Mouse (Mus musculus): ENCODE measurements around the gene Apba2. TPM values are rescaled to one million over a fixed set of nuclear protein-coding genes. Genes with fewer than 3 reads are reported as not detected.

Gene Apba2
- total RNA-seq, 1 experiment from 2014 or later = 0.50 TPM

GRCm38 (mm10) chr7:64574144-64574543, 72.6 kb downstream of the Apba2 start:
- ATAC-seq (replicated peaks in 1 of 2; ENCODE audit: insufficient read depth in 1 of 2, low FRiP score in 2 of 2, low TSS enrichment in 1 of 2, low read depth in 1 of 2, poor library complexity in 2 of 2, severe bottlenecking in 2 of 2) = no peak

DNA sequence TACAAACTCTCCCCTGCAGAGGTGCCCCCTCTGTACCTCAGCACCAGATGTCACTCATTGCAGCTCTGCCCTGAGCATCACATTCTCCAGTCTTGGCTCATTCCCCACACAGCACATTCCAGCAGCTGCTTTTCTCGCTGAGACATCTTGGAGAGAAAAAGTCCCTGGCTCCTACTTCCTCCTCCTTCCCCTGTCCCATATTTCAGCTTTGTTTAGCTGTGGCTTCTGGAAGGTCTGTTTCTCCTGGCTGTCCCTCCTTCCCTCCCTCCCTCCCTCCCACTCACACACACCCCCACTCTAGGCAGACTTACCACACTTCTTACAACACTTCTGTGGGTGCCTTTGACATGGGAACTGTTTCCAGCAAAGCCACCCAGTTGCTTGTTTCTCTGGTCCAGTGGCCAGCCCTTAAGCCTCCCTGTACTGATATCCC, 75.0 kb downstream of the Apba2 start:
- no peak for ATAC-seq (replicated peaks in 1 of 2; ENCODE audit: insufficient read depth in 1 of 2, low FRiP score in 2 of 2, low TSS enrichment in 1 of 2, low read depth in 1 of 2, poor library complexity in 2 of 2, severe bottlenecking in 2 of 2)

DNA sequence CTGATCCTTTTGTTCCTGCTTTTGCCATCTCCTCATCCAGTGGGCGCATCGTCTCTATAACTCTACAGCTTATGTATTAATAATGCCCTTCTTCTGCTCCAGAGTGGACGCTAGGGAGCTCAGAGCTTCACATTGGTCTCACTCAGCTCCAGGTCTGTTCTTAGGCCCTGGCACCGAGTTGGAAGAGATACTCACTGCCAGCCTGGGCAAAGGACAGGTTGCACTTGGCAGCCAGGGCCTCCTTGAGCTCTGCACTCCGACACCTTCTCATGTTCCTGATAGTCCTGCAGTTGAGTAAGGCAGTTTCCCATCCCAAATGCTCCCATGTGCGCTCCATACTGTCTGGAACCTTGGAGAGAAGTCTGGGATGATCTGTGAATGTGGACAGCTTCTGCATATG, 76.7 kb downstream of the Apba2 start:
- no peak for ATAC-seq (replicated peaks in 1 of 2; ENCODE audit: insufficient read depth in 1 of 2, low FRiP score in 2 of 2, low TSS enrichment in 1 of 2, low read depth in 1 of 2, poor library complexity in 2 of 2, severe bottlenecking in 2 of 2)

- no peak for ATAC-seq (replicated peaks in 1 of 2; ENCODE audit: insufficient read depth in 1 of 2, low FRiP score in 2 of 2, low TSS enrichment in 1 of 2, low read depth in 1 of 2, poor library complexity in 2 of 2, severe bottlenecking in 2 of 2)
Observed at GRCm38 (mm10) chr7:64579887-64580286, 78.4 kb downstream of the Apba2 start.

DNA sequence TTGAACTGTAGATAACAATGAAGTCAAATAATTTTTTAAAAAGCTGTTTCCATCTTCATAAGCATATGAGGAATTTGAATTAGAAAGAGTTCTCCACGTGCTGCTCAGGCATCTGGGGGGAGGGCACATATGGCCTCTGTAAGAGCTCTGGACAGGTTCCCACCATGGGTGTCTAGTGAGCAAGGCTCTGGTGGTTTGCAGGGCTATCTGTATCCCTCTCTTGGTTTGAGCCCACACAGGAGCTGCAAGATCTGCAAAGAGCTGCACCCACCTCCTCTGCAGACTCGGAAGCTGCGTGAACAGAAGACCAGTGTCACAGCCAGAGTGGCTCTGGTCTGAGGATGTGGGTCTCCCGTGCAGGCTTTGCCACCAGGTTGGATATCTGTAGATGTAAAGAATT, 78.8 kb downstream of the Apba2 start:
- ATAC-seq (replicated peaks in 1 of 2; ENCODE audit: insufficient read depth in 1 of 2, low FRiP score in 2 of 2, low TSS enrichment in 1 of 2, low read depth in 1 of 2, poor library complexity in 2 of 2, severe bottlenecking in 2 of 2) = no peak

DNA sequence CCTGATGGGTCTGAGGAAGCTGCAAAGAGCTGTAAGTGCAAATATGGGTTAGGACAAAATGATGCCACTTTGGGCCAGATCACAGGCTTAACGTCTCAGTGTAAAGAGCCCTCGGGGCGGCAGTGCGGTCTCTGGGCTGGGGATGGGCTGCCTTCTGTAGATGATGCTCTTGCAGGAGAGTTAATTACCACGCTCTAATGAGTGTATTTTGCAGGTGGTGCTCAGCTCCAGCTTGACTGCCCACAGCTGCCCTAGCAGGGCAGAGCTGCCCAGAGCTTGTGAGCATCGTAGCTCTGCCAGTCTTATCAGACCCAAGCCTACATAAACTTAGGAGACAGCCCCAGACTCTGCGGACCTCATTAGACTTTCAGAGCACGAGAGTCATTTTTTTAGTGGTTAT, 80.9 kb downstream of the Apba2 start:
- no peak for ATAC-seq (replicated peaks in 1 of 2; ENCODE audit: insufficient read depth in 1 of 2, low FRiP score in 2 of 2, low TSS enrichment in 1 of 2, low read depth in 1 of 2, poor library complexity in 2 of 2, severe bottlenecking in 2 of 2)

- no peak for ATAC-seq (replicated peaks in 1 of 2; ENCODE audit: insufficient read depth in 1 of 2, low FRiP score in 2 of 2, low TSS enrichment in 1 of 2, low read depth in 1 of 2, poor library complexity in 2 of 2, severe bottlenecking in 2 of 2)
Observed at GRCm38 (mm10) chr7:64583670-64584121, 82.2 kb downstream of the Apba2 start.

GRCm38 (mm10) chr7:64586133-64586532, 84.6 kb downstream of the Apba2 start:
- no peak for ATAC-seq (replicated peaks in 1 of 2; ENCODE audit: insufficient read depth in 1 of 2, low FRiP score in 2 of 2, low TSS enrichment in 1 of 2, low read depth in 1 of 2, poor library complexity in 2 of 2, severe bottlenecking in 2 of 2)

- ATAC-seq (replicated peaks in 1 of 2; ENCODE audit: insufficient read depth in 1 of 2, low FRiP score in 2 of 2, low TSS enrichment in 1 of 2, low read depth in 1 of 2, poor library complexity in 2 of 2, severe bottlenecking in 2 of 2) = no peak
Observed at GRCm38 (mm10) chr7:64586571-64586970, 85.1 kb downstream of the Apba2 start.

DNA sequence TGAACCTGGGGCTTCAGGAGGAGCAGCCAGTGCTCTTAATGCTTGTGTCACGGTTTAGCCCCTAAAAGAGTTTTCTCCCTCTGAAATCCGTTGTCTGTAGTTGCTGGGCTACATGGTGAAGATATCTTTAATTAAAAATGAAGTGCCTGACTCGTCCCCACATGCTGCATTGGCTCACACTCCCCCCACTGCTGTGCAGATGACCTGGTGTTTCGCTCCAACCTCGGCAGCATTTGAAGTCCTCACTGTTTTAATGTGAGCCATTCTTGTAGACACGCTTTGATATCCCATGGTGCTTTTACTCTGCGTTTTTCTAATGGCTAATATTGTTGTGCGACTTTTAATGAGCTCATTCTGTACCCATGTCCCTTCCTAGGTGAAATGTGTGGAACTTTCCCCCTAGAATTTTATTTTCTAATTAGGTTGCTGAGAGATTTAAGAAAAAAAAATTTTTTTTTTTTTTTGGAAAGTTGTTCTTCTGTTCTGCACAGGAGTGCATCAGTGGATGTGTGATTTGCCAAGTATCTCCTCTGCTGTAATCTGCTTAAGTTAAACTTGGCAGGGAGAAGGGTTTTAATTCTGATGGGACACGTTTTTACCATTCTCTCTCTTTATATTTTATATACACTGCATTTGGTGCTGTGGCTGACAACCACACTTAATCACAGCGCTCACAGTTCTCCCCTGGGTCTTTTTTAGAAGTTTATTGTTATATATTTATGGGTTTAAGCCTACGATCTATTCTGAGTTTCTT, 87.3 kb downstream of the Apba2 start:
- ATAC-seq (replicated peaks in 1 of 2; ENCODE audit: insufficient read depth in 1 of 2, low FRiP score in 2 of 2, low TSS enrichment in 1 of 2, low read depth in 1 of 2, poor library complexity in 2 of 2, severe bottlenecking in 2 of 2) = no peak

DNA sequence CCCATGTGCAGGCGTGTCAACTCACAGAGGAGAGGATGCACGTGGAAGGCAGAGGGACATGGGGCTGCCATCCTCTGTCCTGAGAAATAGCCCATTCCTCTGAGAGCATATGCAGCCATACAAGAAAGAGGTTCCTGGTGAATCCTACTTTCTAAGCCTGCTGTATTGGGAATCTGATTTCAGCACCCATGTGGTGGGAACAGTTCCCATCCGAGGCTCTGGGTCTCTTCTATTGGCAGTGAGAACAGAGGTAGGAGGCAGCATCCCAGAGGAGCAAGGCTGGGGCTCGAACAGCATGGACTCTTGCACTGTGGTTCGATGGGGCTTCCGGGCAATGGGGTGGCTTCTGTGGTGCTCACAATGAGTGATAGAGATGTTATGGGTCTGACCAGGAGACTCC, 93.8 kb downstream of the Apba2 start:
- no peak for ATAC-seq (replicated peaks in 1 of 2; ENCODE audit: insufficient read depth in 1 of 2, low FRiP score in 2 of 2, low TSS enrichment in 1 of 2, low read depth in 1 of 2, poor library complexity in 2 of 2, severe bottlenecking in 2 of 2)

- ATAC-seq (replicated peaks in 1 of 2; ENCODE audit: insufficient read depth in 1 of 2, low FRiP score in 2 of 2, low TSS enrichment in 1 of 2, low read depth in 1 of 2, poor library complexity in 2 of 2, severe bottlenecking in 2 of 2) = no peak
Observed at GRCm38 (mm10) chr7:64596652-64597051, 95.1 kb downstream of the Apba2 start.

- ATAC-seq (replicated peaks in 1 of 2; ENCODE audit: insufficient read depth in 1 of 2, low FRiP score in 2 of 2, low TSS enrichment in 1 of 2, low read depth in 1 of 2, poor library complexity in 2 of 2, severe bottlenecking in 2 of 2) = no peak
Observed at GRCm38 (mm10) chr7:64609866-64610265, 108.4 kb downstream of the Apba2 start.

DNA sequence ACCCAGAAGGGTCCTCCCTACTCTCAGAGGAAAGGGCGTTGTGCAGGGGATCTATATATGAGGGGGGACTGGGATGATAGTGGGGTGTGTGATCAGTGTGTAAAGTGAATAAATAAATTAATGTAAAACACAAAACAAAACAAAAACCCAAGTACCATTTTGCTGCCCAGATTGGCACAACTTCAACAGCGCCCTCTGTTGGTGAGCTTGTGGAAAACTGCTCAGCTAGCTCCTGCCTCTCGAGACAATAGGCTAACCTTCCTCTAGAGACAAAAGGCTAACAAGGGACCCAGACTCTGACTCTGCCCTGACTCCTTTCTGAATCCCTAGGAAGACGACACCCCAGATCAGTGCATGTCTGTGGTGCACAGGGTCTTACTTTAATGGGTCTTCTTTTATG, 109.4 kb downstream of the Apba2 start:
- no peak for ATAC-seq (replicated peaks in 1 of 2; ENCODE audit: insufficient read depth in 1 of 2, low FRiP score in 2 of 2, low TSS enrichment in 1 of 2, low read depth in 1 of 2, poor library complexity in 2 of 2, severe bottlenecking in 2 of 2)

DNA sequence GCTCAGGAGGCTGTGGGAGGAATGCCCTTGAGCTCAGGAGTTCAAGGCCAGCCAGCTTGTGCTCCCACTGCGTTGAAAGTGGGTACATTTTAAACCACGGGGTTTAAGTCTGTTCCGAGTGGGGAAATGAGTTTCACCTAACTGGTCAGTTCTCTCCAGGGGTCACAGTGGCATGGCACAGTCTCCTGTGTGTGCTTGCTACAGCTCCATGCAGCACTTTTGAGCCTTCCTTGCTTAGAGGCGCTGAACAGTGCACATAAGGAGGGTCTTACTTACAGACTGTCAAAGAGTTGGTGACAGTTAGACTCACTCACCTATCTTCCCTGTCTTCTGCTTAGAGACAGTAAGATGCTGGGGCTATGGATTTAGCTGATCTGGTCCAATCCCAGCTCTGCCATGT, 117.8 kb downstream of the Apba2 start:
- no peak for ATAC-seq (replicated peaks in 1 of 2; ENCODE audit: insufficient read depth in 1 of 2, low FRiP score in 2 of 2, low TSS enrichment in 1 of 2, low read depth in 1 of 2, poor library complexity in 2 of 2, severe bottlenecking in 2 of 2)

GRCm38 (mm10) chr7:64626494-64626893, 125.0 kb downstream of the Apba2 start:
- no peak for ATAC-seq (replicated peaks in 1 of 2; ENCODE audit: insufficient read depth in 1 of 2, low FRiP score in 2 of 2, low TSS enrichment in 1 of 2, low read depth in 1 of 2, poor library complexity in 2 of 2, severe bottlenecking in 2 of 2)

- no peak for ATAC-seq (replicated peaks in 1 of 2; ENCODE audit: insufficient read depth in 1 of 2, low FRiP score in 2 of 2, low TSS enrichment in 1 of 2, low read depth in 1 of 2, poor library complexity in 2 of 2, severe bottlenecking in 2 of 2)
Observed at GRCm38 (mm10) chr7:64627972-64628655, 126.6 kb downstream of the Apba2 start.

- no peak for ATAC-seq (replicated peaks in 1 of 2; ENCODE audit: insufficient read depth in 1 of 2, low FRiP score in 2 of 2, low TSS enrichment in 1 of 2, low read depth in 1 of 2, poor library complexity in 2 of 2, severe bottlenecking in 2 of 2)
Observed at GRCm38 (mm10) chr7:64630697-64631096, 129.2 kb downstream of the Apba2 start.

DNA sequence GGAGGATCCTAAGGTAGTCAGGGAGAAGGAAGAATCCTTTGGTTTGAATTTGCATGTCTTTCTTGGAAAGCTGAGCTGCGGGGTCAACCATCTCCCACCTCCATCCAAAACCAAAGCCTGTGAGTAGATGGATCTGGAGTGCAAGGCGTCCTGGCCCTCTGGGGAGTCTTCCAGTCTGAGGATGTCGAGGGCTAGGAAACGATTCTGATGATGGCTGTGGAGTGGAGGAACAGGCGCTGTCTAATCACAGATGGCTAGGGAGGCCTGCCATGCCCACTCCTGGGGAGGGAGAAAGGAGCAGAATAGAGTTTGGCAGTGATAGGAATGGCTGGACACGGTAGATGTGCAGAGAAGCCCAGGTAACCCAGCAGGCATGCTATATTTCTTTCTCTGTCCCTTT, 129.6 kb downstream of the Apba2 start:
- no peak for ATAC-seq (replicated peaks in 1 of 2; ENCODE audit: insufficient read depth in 1 of 2, low FRiP score in 2 of 2, low TSS enrichment in 1 of 2, low read depth in 1 of 2, poor library complexity in 2 of 2, severe bottlenecking in 2 of 2)
